Mouse (Mus musculus) CD4-positive, CD25-positive, alpha-beta regulatory T cell, adult 4 months (primary cell): ENCODE measurements around the gene Car2. TPM values are rescaled to one million over a fixed set of nuclear protein-coding genes. Genes with fewer than 3 reads are reported as not detected.

ENCODE experiments used
- ATAC-seq: one replicate; pipeline ENCODE4 v1.8.0; 2017
- polyA plus RNA-seq, 2 experiments: library from polyadenylated mRNA; unstranded; fragments of 100-300 nt; shearing (Covaris generic); gene quantifications; one replicate each; pipeline ENCODE4 v1.2.1; 2017

Gene Car2
- polyA plus RNA-seq, 2 experiments from 2014 or later: 4.0 to 6.9 TPM

GRCm38 (mm10) chr3:14879293-14879692 lies 6.8 kb upstream of the Car2 start:
- no peak for ATAC-seq

- no peak for ATAC-seq
Observed at GRCm38 (mm10) chr3:14880277-14880676, 5.8 kb upstream of the Car2 start.

GRCm38 (mm10) chr3:14882005-14882404 lies 4.1 kb upstream of the Car2 start:
- no peak for ATAC-seq

- no peak for ATAC-seq
Observed at GRCm38 (mm10) chr3:14882756-14883155, 3.3 kb upstream of the Car2 start.

GRCm38 (mm10) chr3:14884826-14885225 lies 1.2 kb upstream of the Car2 start:
- ATAC-seq: no peak

GRCm38 (mm10) chr3:14887134-14887666 lies 1.1 kb downstream of the Car2 start:
- ATAC-seq: peak; percentile 18

GRCm38 (mm10) chr3:14887686-14888295 lies 1.7 kb downstream of the Car2 start:
- no peak for ATAC-seq

- ATAC-seq: no peak
Observed at GRCm38 (mm10) chr3:14888549-14888948, 2.5 kb downstream of the Car2 start.

- ATAC-seq: no peak
Observed at GRCm38 (mm10) chr3:14889085-14889484, 3.0 kb downstream of the Car2 start.

- no peak for ATAC-seq
Observed at GRCm38 (mm10) chr3:14889716-14890409, 3.8 kb downstream of the Car2 start.

- ATAC-seq: no peak
Observed at GRCm38 (mm10) chr3:14892991-14893390, 6.9 kb downstream of the Car2 start.

- no peak for ATAC-seq
Observed at GRCm38 (mm10) chr3:14893700-14894099, 7.6 kb downstream of the Car2 start.

- no peak for ATAC-seq
Observed at GRCm38 (mm10) chr3:14895333-14895732, 9.3 kb downstream of the Car2 start.

GRCm38 (mm10) chr3:14897770-14898169 lies 11.7 kb downstream of the Car2 start:
- ATAC-seq: no peak

GRCm38 (mm10) chr3:14903380-14903779 lies 17.3 kb downstream of the Car2 start:
- no peak for ATAC-seq

GRCm38 (mm10) chr3:14904165-14904564 lies 18.1 kb downstream of the Car2 start:
- no peak for ATAC-seq

- ATAC-seq: no peak
Observed at GRCm38 (mm10) chr3:14907271-14907670, 21.2 kb downstream of the Car2 start.

- peak; percentile 71 for ATAC-seq
Observed at GRCm38 (mm10) chr3:14911992-14912582, 26.0 kb downstream of the Car2 start.

- ATAC-seq: no peak
Observed at GRCm38 (mm10) chr3:14913774-14914173, 27.7 kb downstream of the Car2 start.

- no peak for ATAC-seq
Observed at GRCm38 (mm10) chr3:14915355-14915754, 29.3 kb downstream of the Car2 start.

GRCm38 (mm10) chr3:14917261-14917660 lies 31.2 kb downstream of the Car2 start:
- ATAC-seq: no peak

GRCm38 (mm10) chr3:14944706-14945105 lies 58.6 kb downstream of the Car2 start:
- ATAC-seq: no peak

GRCm38 (mm10) chr3:14945627-14946026 lies 59.6 kb downstream of the Car2 start:
- ATAC-seq: no peak
